Mouse (Mus musculus) myocyte (in vitro differentiated cells): ENCODE results near the gene Lrp11.

Experiments
- MAX ChIP-seq: IDR thresholded peaks from one replicate; pipeline ENCODE4 v1.6.1; 2011; ENCODE audit warnings: low read depth, mild to moderate bottlenecking, control low read depth
- MYOG ChIP-seq, 3 experiments: IDR thresholded peaks; one replicate each; pipeline ENCODE4 v1.6.1; 2011; ENCODE audit warnings: control low read depth in 2 of 3, low read depth in 2 of 3, mild to moderate bottlenecking in 2 of 3; ENCODE audit not compliant: insufficient read length in 2 of 3, control insufficient read depth in 1 of 3, insufficient read depth in 1 of 3
- POLR2A ChIP-seq: IDR thresholded peaks from one replicate; pipeline ENCODE4 v1.6.1; 2011; ENCODE audit warnings: low read depth, mild to moderate bottlenecking, control low read depth, moderate library complexity; ENCODE audit not compliant: insufficient read length
- TCF3 ChIP-seq: IDR thresholded peaks from one replicate; pipeline ENCODE4 v1.6.1; 2011; ENCODE audit warnings: low read depth, control low read depth; ENCODE audit not compliant: insufficient read length
- USF1 ChIP-seq: IDR thresholded peaks from one replicate; pipeline ENCODE4 v1.6.1; 2011; ENCODE audit warnings: low read depth, mild to moderate bottlenecking, control low read depth, moderate library complexity

DNA sequence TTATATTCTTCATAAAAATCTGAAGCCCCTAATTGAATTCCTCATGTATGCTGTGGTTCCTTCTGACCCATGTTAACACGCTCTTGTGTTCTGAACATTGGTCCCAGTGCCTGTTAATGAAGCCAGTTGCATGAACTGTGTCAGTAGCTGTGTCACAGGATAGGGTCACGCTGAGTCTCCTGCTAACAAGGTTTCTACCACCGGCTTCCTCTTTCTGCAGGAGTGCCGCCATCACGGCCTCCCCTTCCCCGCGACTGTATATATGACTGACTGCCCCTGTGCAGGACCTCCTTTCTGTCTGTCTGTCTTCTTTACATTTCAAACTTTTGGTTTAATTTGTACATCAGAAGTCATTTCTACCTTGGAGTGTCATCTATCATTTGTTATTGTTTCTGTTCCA is 8.6 kb downstream of the Lrp11 start:
- TF ChIP-seq MAX (no peak), POLR2A (no peak), TCF3 (no peak), USF1 (no peak), MYOG (IDR thresholded peaks at IDR 0.05; ENCODE audit: control insufficient read depth in 1 of 3, insufficient read depth in 1 of 3, insufficient read length in 2 of 3, low read depth in 2 of 3) (no peak)
